Mouse (Mus musculus) C2C12 (cell line): ENCODE measurements around the gene Foxp2. TPM values are rescaled to one million over a fixed set of nuclear protein-coding genes. Genes with fewer than 3 reads are reported as not detected.

ENCODE experiments used
- H3K27me3 ChIP-seq: one replicate; pipeline ENCODE4 v1.6.1; 2011; ENCODE audit not compliant: control insufficient read depth, insufficient read depth, insufficient read length
- H3K36me3 ChIP-seq: one replicate; pipeline ENCODE4 v1.6.1; 2011; ENCODE audit not compliant: control insufficient read depth, insufficient read depth
- H3K4me3 ChIP-seq: one replicate; pipeline ENCODE4 v1.5.1; 2011; ENCODE audit warnings: mild to moderate bottlenecking, control low read depth; ENCODE audit not compliant: poor library complexity, insufficient read depth, severe bottlenecking
- H3K79me2 ChIP-seq: one replicate; pipeline ENCODE4 v1.6.1; 2011; ENCODE audit not compliant: control insufficient read depth, insufficient read depth
- H3K79me3 ChIP-seq: one replicate; pipeline ENCODE4 v1.6.1; 2011; ENCODE audit warnings: low read depth, control low read depth
- H3ac ChIP-seq: one replicate; pipeline ENCODE3; 2011; ENCODE audit warnings: low read depth; ENCODE audit not compliant: control insufficient read depth, insufficient read length
- CEBPB ChIP-seq: IDR thresholded peaks from one replicate; pipeline ENCODE4 v1.6.1; 2011; ENCODE audit warnings: low read depth, mild to moderate bottlenecking, control low read depth, moderate library complexity
- CTCF ChIP-seq: IDR thresholded peaks from one replicate; pipeline ENCODE4 v1.5.1; 2011; ENCODE audit not compliant: control insufficient read depth, insufficient read depth, insufficient read length
- FOSL1 ChIP-seq: IDR thresholded peaks from one replicate; pipeline ENCODE4 v1.8.0; 2011; ENCODE audit warnings: mild to moderate bottlenecking, low read length; ENCODE audit not compliant: poor library complexity, insufficient read depth, severe bottlenecking
- MAX ChIP-seq: IDR thresholded peaks from one replicate; pipeline ENCODE4 v1.6.1; 2011; ENCODE audit warnings: mild to moderate bottlenecking, control low read depth
- MYOD1 ChIP-seq: IDR thresholded peaks from one replicate; pipeline ENCODE4 v1.6.1; 2011; ENCODE audit warnings: low read depth; ENCODE audit not compliant: control insufficient read depth, insufficient read length
- MYOG ChIP-seq: IDR thresholded peaks from one replicate; pipeline ENCODE4 v1.6.1; 2011; ENCODE audit not compliant: control insufficient read depth, insufficient read length; ENCODE audit errors: extremely low read depth
- USF1 ChIP-seq: IDR thresholded peaks from one replicate; pipeline ENCODE4 v1.6.1; 2011; ENCODE audit warnings: low read depth, mild to moderate bottlenecking, control low read depth, moderate library complexity
- polyA plus RNA-seq: library from polyadenylated mRNA; unstranded; fragments of >200 nt; fragmentation: generic; extraction: Trizol; gene quantifications from one replicate; pipeline ENCODE4 v1.2.1, GENCODE M21; 2012; ENCODE audit warnings: missing spikeins

Foxp2 gene
- polyA plus RNA-seq, 1 experiment: not detected

DNA sequence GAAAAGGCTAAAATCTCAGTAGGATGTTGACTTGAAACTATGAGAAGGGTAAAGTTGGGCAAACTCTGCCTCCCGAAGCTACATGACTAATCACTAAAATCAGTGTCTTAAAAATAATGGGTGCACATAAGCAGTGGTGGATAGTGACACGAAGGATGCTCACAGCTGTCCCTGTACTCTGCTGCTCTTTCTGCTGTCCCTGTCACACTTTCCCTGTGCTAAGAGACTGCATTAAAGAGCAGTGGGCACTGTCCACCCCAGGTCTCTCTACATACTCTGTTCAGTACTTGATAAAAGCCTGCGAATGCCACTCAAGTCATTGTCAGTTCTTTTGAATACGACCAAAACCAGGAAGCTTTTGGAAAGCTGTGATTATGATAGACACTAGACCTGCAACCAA, 469.7 kb downstream of the Foxp2 start:
- no peaks in the 10 kb centered on the region for H3K79me2 ChIP-seq
- TF ChIP-seq CTCF (no peak), MYOG (no peak)
- no peak overlapping the region for H3K4me3 ChIP-seq
- H3ac ChIP-seq: no peak overlapping the region
- H3K36me3 ChIP-seq: no peaks in the 10 kb centered on the region
- no peaks in the 10 kb centered on the region for H3K27me3 ChIP-seq
- no peaks in the 10 kb centered on the region for H3K79me3 ChIP-seq

DNA sequence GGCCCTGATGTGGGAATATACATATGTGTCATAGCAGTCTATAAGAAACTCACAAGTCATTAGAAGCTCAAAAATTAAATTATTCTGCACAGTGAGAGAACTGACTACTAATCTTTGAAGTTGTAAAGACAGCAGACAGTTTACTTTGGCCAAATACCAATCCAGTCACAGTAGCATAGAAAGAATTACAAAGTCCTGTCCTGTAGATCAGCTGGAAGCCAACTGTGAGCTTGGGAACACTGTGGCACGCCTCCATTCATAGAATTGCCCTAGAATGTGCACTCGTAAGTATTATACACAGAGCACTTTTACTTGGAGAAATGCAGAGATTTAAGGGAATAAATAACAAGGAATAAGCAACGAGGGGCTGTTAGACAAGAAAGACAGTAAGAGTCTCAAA, 472.5 kb downstream of the Foxp2 start:
- Histone ChIP-seq H3K79me3 (no peaks in the 10 kb centered on the region), H3K4me3 (no peak overlapping the region), H3K27me3 (no peaks in the 10 kb centered on the region), H3K36me3 (no peaks in the 10 kb centered on the region), H3K79me2 (no peaks in the 10 kb centered on the region), H3ac (no peak overlapping the region)
- TF ChIP-seq CEBPB (no peak), MYOD1 (no peak), USF1 (no peak), FOSL1 (no peak), CTCF (no peak), MAX (no peak), MYOG (no peak)

DNA sequence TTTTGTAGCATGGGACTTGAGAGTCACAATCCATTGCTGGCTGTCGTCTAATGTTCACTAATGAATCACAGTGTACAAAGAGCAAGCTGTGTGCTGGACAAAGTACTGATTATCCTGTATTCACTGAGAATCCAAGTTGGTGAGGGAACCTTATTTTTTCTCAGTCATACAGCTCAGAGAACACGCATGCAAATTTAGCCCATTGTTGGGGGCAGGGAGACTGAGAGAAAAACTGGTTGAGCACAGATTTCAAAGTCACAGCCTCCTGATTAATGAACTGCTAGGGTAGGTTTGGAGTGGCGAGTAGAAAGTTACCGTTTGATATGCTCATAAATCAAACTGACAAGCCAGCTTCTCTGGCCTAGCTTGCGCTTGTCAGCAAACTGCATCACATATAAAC, 477.1 kb downstream of the Foxp2 start:
- no peak overlapping the region for H3K4me3 ChIP-seq
- TF ChIP-seq MYOD1 (no peak), MAX (no peak), CEBPB (no peak), CTCF (no peak), MYOG (no peak), USF1 (no peak), FOSL1 (no peak)
- H3K79me3 ChIP-seq: no peaks in the 10 kb centered on the region
- H3ac ChIP-seq: no peak overlapping the region
- H3K79me2 ChIP-seq: no peaks in the 10 kb centered on the region
- H3K27me3 ChIP-seq: no peaks in the 10 kb centered on the region
- no peaks in the 10 kb centered on the region for H3K36me3 ChIP-seq

DNA sequence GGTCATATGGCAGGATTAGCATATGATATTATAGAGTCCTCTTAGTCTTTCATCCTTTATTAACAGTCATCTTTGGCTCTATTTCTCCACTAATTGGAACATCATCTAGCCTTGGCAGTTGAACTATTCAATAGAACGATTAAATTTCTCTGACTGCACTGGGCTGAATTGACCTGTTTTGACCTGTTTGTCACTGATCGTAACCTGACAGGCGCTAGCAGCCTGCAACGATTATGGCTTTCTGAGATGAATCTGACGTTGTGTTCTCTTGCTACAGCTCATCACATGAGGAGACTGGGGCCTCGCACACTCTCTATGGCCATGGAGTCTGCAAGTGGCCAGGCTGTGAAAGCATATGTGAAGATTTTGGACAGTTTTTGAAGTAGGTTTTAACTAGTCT, 495.3 kb downstream of the Foxp2 start:
- Histone ChIP-seq H3K27me3 (no peaks in the 10 kb centered on the region), H3K4me3 (no peak overlapping the region), H3K79me2 (no peaks in the 10 kb centered on the region), H3K79me3 (no peaks in the 10 kb centered on the region), H3K36me3 (no peaks in the 10 kb centered on the region), H3ac (no peak overlapping the region)
- TF ChIP-seq CTCF (no peak), USF1 (no peak), MAX (no peak), MYOG (no peak), CEBPB (no peak), MYOD1 (no peak), FOSL1 (no peak)

DNA sequence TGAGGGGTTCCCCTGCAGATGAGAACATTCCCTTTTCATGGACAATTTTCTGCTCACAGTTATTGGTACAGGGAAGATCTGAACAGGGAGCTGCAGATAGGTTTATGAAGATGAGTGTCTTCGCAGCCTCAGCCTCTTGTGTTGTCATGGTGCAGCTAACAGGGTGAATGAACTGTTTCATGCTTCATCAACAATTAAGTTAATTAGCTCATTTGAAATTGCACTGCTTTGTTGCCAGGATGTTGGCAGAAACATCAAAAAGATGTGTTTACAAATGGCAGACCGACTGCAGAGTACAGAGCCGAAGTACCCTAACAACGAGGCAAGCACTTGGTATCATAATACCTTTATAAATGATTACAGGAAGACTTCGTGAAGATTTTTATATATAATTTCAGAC, 496.3 kb downstream of the Foxp2 start:
- no peak overlapping the region for H3K4me3 ChIP-seq
- H3K79me2 ChIP-seq: no peaks in the 10 kb centered on the region
- H3K36me3 ChIP-seq: no peaks in the 10 kb centered on the region
- no peak overlapping the region for H3ac ChIP-seq
- no peaks in the 10 kb centered on the region for H3K27me3 ChIP-seq
- no peak for TF ChIP-seq CTCF
- no peak for TF ChIP-seq USF1
- TF ChIP-seq MAX: no peak
- TF ChIP-seq CEBPB: no peak
- TF ChIP-seq FOSL1: no peak
- TF ChIP-seq MYOG: no peak
- no peak for TF ChIP-seq MYOD1
- no peaks in the 10 kb centered on the region for H3K79me3 ChIP-seq

DNA sequence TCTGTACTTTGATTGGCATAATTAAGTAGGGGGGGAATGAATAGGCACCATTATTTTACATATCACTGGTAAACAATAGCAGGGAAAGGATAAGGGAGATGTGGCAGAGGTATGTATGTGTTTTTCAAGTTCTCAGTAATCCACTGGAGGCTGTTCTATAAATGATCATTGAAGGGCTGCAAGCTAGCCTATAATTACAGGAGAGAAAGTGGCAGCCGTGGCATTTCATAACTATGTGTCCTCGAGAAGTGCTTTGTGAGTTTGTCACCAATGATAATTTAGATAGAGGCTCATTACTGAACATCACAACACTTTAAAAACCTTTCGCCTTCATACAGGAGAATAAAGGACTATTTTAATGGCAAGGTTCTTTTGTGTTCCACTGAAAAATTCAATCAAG, 500.0 kb downstream of the Foxp2 start:
- H3K27me3 ChIP-seq: no peaks in the 10 kb centered on the region
- no peak overlapping the region for H3ac ChIP-seq
- H3K4me3 ChIP-seq: no peak overlapping the region
- H3K79me2 ChIP-seq: no peaks in the 10 kb centered on the region
- H3K36me3 ChIP-seq: no peaks in the 10 kb centered on the region
- TF ChIP-seq MYOD1 (no peak), CTCF (no peak), MAX (no peak), MYOG (no peak), USF1 (no peak), CEBPB (no peak), FOSL1 (no peak)
- H3K79me3 ChIP-seq: no peaks in the 10 kb centered on the region
